Mouse (Mus musculus) gastrocnemius, adult 18-20 months (tissue): ENCODE data around the gene C2cd4c. TPM values are rescaled to one million over a fixed set of nuclear protein-coding genes. Genes with fewer than 3 reads are reported as not detected.

ENCODE experiments used
- DNase-seq: peaks from one replicate; pipeline ENCODE4 v3.0.0; 2021; ENCODE audit warnings: low spot score
- total RNA-seq, 2 experiments: library from RNA; stranded (reverse); gene quantifications; 2 replicates each; pipeline ENCODE4 v1.2.3; 2021

Gene C2cd4c
- total RNA-seq, 2 experiments from 2014 or later = 0.41 to 0.55 TPM

DNA sequence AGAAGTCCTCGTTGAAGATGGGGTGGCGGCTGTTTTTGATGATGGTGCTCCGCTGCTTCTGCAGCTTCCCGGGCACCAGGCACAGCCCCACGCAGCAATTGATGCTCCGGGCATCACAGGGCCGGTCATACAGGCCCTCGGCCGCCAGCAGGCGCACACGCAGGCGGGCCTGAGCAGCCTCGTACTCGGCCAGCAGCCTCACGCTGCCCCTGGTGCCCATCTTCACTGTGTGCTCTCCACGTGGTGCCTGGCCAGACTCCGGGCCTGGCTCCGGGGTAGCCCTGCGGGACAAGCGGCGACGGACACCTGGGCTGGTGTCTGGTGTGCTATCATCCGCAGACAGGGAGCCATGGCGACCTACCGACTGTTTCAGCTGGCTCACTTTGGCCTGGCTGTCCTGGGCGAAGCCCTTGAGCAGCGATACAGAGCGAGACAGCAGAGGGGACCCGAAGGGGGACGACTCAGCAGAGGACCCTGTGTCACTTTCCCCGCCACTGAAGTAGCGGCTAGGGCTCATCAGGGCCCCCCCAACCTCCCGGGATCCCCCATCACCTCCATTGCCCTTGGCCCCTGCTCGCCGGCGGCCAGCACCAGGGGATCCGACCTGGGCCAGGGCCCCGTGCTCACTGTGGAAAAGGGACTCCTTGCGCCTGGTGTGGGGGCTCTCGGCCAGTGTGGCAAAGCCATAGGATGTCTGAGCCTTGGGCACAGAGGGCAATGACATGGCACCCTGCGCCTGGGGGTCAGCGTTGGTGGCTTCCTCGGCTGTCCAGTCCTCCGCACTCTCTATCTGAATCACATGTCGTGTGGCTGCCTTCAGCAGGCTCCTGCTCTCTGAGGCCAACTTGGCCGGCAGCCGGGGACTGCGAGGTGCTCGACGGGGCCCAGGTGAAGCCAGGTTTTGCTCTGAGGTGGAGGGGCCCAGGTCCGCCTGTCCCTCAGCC lies 1.4 kb downstream of the C2cd4c start:
- DNase-seq = no peak

DNA sequence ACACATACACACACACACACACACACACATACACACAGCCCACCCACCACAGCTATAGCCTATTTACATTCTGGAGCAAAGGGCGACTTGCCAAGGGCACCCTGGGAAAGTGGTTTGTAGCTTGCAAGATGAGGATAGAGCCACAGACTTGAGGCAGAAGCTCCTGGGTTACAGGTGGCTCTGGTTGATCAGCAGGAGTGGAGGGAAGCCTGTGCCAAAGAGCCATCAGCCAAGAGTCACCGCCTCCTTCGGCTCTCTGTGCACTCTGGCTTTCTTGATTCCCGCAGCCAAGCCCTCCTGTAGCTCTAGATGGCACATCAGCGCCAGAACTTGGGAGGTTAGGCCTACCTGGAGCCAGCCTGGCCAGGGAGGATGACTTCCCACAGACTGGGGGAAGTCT lies 2.5 kb downstream of the C2cd4c start:
- DNase-seq = no peak

DNA sequence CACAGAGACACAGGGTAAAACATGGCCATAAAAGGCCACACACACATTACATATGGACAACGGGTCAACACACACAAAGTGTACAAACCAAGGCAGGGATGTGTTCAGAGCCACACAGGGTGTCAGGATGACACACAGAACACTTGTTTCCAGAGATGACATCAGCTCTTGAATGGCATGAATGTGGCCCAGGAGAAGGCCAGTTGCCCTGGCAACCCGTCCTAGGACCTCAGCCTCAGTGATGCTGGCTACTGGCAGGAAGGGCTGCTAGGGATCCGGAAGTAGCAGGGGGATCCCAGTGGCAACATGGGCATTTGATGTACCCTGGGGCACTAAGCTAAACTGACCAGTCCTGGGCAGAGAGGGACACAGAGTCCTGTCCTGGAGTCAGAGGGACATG lies 4.5 kb downstream of the C2cd4c start:
- DNase-seq = no peak

GRCm38 (mm10) chr10:79607892-79608291 lies 5.9 kb downstream of the C2cd4c start:
- no peak for DNase-seq

DNA sequence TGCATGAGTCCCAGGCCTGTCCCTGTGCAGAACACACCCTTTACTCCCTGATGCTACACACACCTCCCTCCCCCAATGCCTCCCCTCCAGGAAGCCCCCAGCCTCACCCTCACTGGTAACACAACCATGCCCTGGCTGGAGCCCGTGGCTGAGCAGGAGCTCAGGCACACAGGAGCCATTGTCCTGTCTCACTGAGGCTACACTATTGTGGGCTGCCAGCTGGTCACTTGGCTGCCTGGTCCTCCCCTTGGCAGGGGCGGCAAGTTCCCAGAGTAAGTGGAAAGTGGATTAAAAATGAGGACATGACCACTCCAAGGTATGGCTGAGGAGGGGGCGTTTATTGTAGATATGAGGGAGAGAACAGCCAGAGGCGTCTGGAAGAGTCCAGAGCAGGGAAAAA lies 7.3 kb downstream of the C2cd4c start:
- no peak for DNase-seq

DNA sequence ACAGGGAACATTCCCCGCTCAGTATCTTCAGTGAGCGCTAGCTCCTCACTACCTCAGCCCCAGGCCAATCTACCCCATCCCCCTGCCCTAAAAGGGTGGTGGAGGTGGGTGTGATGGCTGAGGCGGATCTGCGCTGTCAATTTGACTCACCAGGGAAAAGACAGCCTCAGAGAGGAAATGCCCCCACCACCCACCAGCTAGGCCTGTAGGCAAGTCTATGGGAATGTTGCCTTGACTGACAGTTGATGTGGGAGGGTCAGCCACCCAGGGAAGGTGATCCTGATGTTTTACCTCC lies 15.9 kb downstream of the C2cd4c start:
- DNase-seq = no peak

- no peak for DNase-seq
Measured at GRCm38 (mm10) chr10:79597051-79597935, 16.5 kb downstream of the C2cd4c start.

DNA sequence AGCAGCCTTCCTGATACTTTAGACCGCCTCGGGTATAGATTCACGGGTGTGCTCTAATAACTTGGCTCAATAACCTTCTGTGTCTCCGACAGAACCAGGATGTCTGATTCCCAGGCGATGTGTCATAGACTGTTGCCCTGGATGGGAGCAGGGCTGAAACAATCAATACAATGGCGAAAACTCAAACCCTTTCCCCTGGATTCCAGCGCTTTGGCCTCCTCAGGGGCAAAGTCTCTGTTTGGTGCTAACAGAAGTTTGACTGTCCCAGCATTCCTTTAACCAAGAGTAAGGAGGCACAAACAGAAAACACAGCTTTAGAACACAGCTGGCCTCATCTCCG lies 18.3 kb downstream of the C2cd4c start:
- DNase-seq = no peak

DNA sequence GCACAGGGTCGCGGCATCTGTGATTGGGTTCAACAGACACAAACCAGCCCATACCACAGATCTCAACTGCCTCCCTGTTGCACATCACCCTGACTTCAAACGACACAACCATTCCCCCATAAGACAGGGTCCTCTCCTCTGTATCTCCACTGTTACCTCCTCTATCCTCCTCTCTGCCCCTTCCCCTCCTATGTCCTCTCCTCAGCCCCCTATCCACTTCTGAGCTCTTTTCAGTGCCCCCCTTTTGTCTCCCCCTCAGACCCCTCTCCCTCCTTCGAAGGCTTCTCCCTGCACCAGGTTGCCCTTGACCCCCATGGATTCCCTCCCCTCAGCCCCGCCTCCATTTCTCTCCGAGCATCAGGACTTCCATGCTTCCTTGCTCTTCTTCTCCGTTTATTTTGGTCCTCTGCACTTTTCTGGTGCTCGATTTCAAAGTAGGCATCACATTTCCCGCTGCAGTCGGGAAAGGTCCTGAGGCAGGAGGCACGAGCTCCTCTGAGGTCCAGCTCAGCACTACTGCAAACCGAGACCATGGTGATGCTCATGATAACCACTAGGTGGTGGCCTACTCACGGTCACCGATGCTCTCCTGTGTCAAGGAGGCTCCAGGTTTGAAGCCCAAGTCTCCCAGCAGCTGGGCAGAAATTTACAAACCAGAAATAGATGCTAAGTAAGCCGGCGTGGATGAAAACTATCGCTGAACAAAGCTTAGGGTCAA lies 18.8 kb downstream of the C2cd4c start:
- DNase-seq = peak; percentile 75

- no peak for DNase-seq
Measured at GRCm38 (mm10) chr10:79594111-79594510, 19.7 kb downstream of the C2cd4c start.

- no peak for DNase-seq
Measured at GRCm38 (mm10) chr10:79590702-79591101, 23.1 kb downstream of the C2cd4c start.

GRCm38 (mm10) chr10:79587752-79588126 lies 26.1 kb downstream of the C2cd4c start:
- no peak for DNase-seq

- no peak for DNase-seq
Measured at GRCm38 (mm10) chr10:79587061-79587751, 26.6 kb downstream of the C2cd4c start, which contains the start of gene Theg. Gene Theg (minus strand): TSS chr10:79587331.

GRCm38 (mm10) chr10:79586243-79586642 lies 27.6 kb downstream of the C2cd4c start:
- DNase-seq = no peak

DNA sequence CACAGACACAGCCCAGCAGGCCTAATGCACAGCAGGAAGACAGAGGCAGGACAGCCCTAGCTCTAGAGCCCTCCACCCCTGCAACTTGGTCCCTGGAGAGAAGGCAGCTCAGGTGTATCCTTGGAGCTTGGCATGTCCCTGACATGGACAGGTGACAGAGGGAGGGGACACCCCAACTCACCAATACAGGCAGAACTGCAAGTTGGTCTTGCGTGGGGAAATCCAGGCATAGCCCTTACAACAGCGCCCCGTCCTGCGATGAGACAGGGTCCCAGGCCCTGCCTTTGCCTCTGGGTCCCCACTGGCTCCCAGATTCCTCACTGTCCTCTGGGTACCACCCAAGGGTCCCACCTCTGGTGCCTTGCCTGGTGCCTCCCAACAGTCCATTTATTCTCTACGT lies 28.1 kb downstream of the C2cd4c start:
- DNase-seq = no peak

DNA sequence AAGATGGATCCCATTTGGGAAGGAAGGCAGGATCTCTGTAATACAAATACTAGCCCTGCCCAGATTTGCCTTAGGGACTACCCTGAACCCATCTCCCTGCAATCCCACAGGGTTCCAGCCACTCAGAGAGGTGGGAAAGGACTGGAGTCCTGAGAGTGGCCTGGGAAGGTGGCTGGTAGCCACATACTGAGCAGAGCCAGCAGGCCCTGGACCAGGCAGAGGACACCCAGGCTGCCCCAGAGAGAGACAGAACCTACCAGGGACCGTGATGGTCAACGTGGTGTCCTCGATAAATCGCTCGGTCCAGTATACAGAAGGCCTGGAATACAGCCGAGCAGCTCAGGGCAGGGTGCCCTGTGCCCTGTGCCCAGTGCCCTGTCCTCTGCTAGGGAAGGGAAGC lies 28.7 kb downstream of the C2cd4c start:
- no peak for DNase-seq

- DNase-seq = no peak
Measured at GRCm38 (mm10) chr10:79584426-79584825, 29.4 kb downstream of the C2cd4c start.

- no peak for DNase-seq
Measured at GRCm38 (mm10) chr10:79584021-79584420, 29.8 kb downstream of the C2cd4c start.

GRCm38 (mm10) chr10:79581501-79581900 lies 32.3 kb downstream of the C2cd4c start:
- DNase-seq = no peak

GRCm38 (mm10) chr10:79580811-79581210 lies 33.0 kb downstream of the C2cd4c start:
- DNase-seq = no peak

GRCm38 (mm10) chr10:79580356-79580755 lies 33.5 kb downstream of the C2cd4c start:
- no peak for DNase-seq
